Mouse (Mus musculus) forebrain, embryonic 11.5 days (tissue): ENCODE data around the gene Pan3. TPM values are rescaled to one million over a fixed set of nuclear protein-coding genes. Genes with fewer than 3 reads are reported as not detected.

ENCODE experiments used
- ATAC-seq: fragments of 200-750 bp; cut with Nextera tagmentation; replicated peaks from 2 replicates; pipeline ENCODE4 v1.8.0; 2017; ENCODE audit warnings: moderate TSS enrichment; ENCODE audit not compliant: low FRiP score
- DNase-seq: peaks from one replicate; pipeline ENCODE4 v3.0.0-alpha.2; 2017; ENCODE audit warnings: low spot score
- H3K27ac ChIP-seq: fragments of 300-500 bp; sonication (generic); 2 replicates; pipeline ENCODE4 v1.5.1; 2014; ENCODE audit warnings: low read depth, low read length
- H3K27me3 ChIP-seq: fragments of 300-500 bp; sonication (generic); 2 replicates; pipeline ENCODE4 v1.6.1; 2014; ENCODE audit warnings: mild to moderate bottlenecking, low read length, mixed read lengths; ENCODE audit not compliant: control insufficient read depth, insufficient read depth
- H3K36me3 ChIP-seq: fragments of 300-500 bp; sonication (generic); 2 replicates; pipeline ENCODE4 v1.6.1; 2014; ENCODE audit warnings: mild to moderate bottlenecking, low read length, moderate library complexity, mixed read lengths; ENCODE audit not compliant: control insufficient read depth, insufficient read depth
- H3K4me1 ChIP-seq: fragments of 300-500 bp; sonication (generic); replicated peaks from 2 replicates; pipeline ENCODE4 v1.6.1; 2014; ENCODE audit warnings: low read length, mixed read lengths; ENCODE audit not compliant: control insufficient read depth, insufficient read depth
- H3K4me2 ChIP-seq: fragments of 300-500 bp; sonication (generic); 2 replicates; pipeline ENCODE4 v1.6.1; 2014; ENCODE audit warnings: low read depth, mild to moderate bottlenecking, low read length, moderate library complexity, mixed read lengths; ENCODE audit not compliant: severe bottlenecking
- H3K4me3 ChIP-seq: fragments of 300-500 bp; sonication (generic); 2 replicates; pipeline ENCODE4 v1.5.1; 2014; ENCODE audit warnings: low read depth, low read length
- H3K9ac ChIP-seq: fragments of 300-500 bp; sonication (generic); 2 replicates; pipeline ENCODE4 v1.6.1; 2014; ENCODE audit warnings: low read length
- H3K9me3 ChIP-seq: fragments of 300-500 bp; sonication (generic); 2 replicates; pipeline ENCODE4 v1.6.1; 2016; ENCODE audit warnings: low read length, mixed read lengths; ENCODE audit not compliant: control insufficient read depth
- WGBS: fragments of 180-500 bp; shearing (Covaris S2); extraction: QIAGEN DNeasy Blood & Tissue Kit; methylation state at CpG from one replicate; pipeline ENCODE4 v1.1.7; 2014; 5-methylcytosine and 5-hydroxymethylcytosine counted together
- polyA plus RNA-seq: library from polyadenylated mRNA; unstranded; fragments of >200 nt; fragmentation: Nextera tagmentation; extraction: Ambion mirVana; gene quantifications from 2 replicates; pipeline ENCODE4 v1.2.1, GENCODE M21; 2014

The Pan3 gene
- polyA plus RNA-seq, 1 experiment from 2014 or later, result 59.3 TPM

DNA sequence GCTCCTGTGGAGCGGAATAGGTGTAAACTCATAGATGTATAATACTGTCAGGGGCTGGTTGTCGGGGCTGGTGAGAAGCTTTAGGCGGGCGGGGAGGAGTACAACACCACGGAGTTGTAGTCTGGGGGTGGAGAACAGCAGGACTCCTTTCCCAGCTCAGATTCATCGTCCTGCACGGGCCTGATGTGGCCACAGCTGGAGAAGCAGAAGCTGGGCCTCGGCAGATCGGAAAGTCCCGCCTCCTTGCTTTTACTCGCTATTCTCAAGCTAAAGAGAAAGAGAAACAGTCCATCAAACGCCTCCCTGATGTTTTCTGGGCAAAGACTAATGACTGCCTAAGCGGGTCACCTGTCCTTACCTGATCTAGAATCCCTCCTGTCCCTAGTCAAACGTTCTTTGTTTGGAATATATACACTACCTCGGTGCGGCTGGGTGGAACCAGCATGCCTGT is 134.2 kb downstream of the Pan3 start:
- Histone ChIP-seq H3K4me2 (peak overlapping the region; percentile 40), H3K36me3 (no peaks in the 10 kb centered on the region), H3K4me1 (0 out of 2 replicates have a peak, but pooled peaks cover 2% of the 10 kb centered on the region), H3K27ac (no peak overlapping the region), H3K9me3 (no peaks in the 10 kb centered on the region), H3K4me3 (no peak overlapping the region), H3K9ac (no peak overlapping the region), H3K27me3 (no peaks in the 10 kb centered on the region)
- ATAC-seq (peak; percentile 33; the same call in 1 of the 2 replicates), DNase-seq (no peak)
- 21% methylated on average over 16 of the region's 16 CpGs for WGBS

- ATAC-seq (no peak), DNase-seq (no peak)
- H3K36me3 ChIP-seq, result no peaks in the 10 kb centered on the region
- no peak overlapping the region for H3K4me3 ChIP-seq
- H3K9ac ChIP-seq, result no peak overlapping the region
- 92% methylated on average over 7 of the region's 7 CpGs for WGBS
- 0 out of 2 replicates have a peak, but pooled peaks cover 2% of the 10 kb centered on the region for H3K4me1 ChIP-seq
- H3K27ac ChIP-seq, result no peak overlapping the region
- H3K4me2 ChIP-seq, result no peak overlapping the region
- H3K9me3 ChIP-seq, result no peaks in the 10 kb centered on the region
- H3K27me3 ChIP-seq, result no peaks in the 10 kb centered on the region
These were observed 135.5 kb downstream of the Pan3 start for GRCm38 (mm10) chr5:147565444-147565843.

- no peak for ATAC-seq
- Histone ChIP-seq H3K4me2 (no peak overlapping the region), H3K4me3 (no peak overlapping the region), H3K9me3 (no peaks in the 10 kb centered on the region), H3K4me1 (0 out of 2 replicates have a peak, but pooled peaks cover 2% of the 10 kb centered on the region), H3K9ac (no peak overlapping the region), H3K27ac (no peak overlapping the region), H3K36me3 (no peaks in the 10 kb centered on the region), H3K27me3 (no peaks in the 10 kb centered on the region)
- 73% methylated on average over 7 of the region's 7 CpGs for WGBS
- no peak for DNase-seq
These were observed 136.4 kb downstream of the Pan3 start for GRCm38 (mm10) chr5:147566335-147566734.

- ATAC-seq (no peak), DNase-seq (no peak)
- Histone ChIP-seq H3K4me2 (no peak overlapping the region), H3K9ac (no peak overlapping the region), H3K4me1 (no peaks in the 10 kb centered on the region), H3K27ac (no peak overlapping the region), H3K36me3 (no peaks in the 10 kb centered on the region), H3K9me3 (no peaks in the 10 kb centered on the region), H3K27me3 (no peaks in the 10 kb centered on the region), H3K4me3 (no peak overlapping the region)
- 91% methylated on average over 7 of the region's 7 CpGs for WGBS
These were observed 142.7 kb downstream of the Pan3 start for GRCm38 (mm10) chr5:147572695-147573094.

- Histone ChIP-seq H3K4me3 (no peak overlapping the region), H3K27ac (no peak overlapping the region), H3K36me3 (no peaks in the 10 kb centered on the region), H3K27me3 (no peaks in the 10 kb centered on the region), H3K9me3 (no peaks in the 10 kb centered on the region), H3K4me1 (no peaks in the 10 kb centered on the region), H3K9ac (no peak overlapping the region), H3K4me2 (no peak overlapping the region)
- DNase-seq (no peak), ATAC-seq (no peak)
- 75% methylated on average over 1 of the region's 1 CpGs for WGBS
These were observed 143.6 kb downstream of the Pan3 start for GRCm38 (mm10) chr5:147573555-147573954.

DNA sequence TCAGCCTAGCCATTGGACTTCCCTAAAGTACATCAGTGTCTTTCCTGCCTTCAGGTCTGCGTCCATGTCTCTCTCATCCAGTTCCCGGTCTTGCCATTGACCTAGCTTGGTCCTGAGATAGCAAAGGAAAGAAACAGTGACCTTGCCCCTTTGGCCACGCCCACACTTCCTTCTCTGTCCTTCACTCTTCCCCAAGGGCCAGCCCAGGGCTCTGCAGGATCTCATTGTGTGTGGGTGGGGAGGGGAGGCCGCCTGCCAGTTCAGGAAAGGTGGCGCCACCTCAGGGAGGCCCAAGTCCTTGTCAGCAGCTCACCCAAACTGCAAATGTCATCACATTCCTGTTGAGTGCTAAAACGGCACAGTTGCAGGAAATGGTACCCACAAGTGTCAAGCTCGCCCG is 144.6 kb downstream of the Pan3 start:
- no peaks in the 10 kb centered on the region for H3K4me1 ChIP-seq
- 59% methylated on average over 8 of the region's 8 CpGs for WGBS
- no peaks in the 10 kb centered on the region for H3K36me3 ChIP-seq
- H3K4me2 ChIP-seq, result no peak overlapping the region
- no peak overlapping the region for H3K4me3 ChIP-seq
- DNase-seq (no peak), ATAC-seq (no peak)
- H3K9me3 ChIP-seq, result no peaks in the 10 kb centered on the region
- no peak overlapping the region for H3K9ac ChIP-seq
- no peaks in the 10 kb centered on the region for H3K27me3 ChIP-seq
- H3K27ac ChIP-seq, result no peak overlapping the region

- no peak for DNase-seq
- 76% methylated on average over 6 of the region's 6 CpGs for WGBS
These were observed 147.0 kb downstream of the Pan3 start for GRCm38 (mm10) chr5:147577003-147577402.

DNA sequence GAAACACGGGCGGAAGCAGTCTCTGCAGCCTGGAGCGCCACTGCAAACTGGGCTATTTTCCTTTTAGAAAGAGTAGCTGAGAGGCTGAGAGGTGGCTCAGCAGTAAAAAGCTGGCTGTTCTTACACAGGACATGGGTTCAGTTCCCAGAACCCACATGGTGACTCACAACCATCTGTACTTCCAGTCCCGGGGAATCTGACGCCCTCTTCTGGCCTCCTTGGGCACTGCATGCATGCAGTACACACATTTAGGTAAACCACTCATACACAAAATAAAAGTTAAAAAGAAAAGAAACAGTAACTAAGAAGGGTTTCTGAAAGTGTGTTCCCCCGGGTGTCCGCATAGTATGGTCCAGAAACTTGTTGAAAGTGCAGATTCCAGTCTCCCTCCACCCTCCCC is 149.2 kb downstream of the Pan3 start:
- no peaks in the 10 kb centered on the region for H3K27me3 ChIP-seq
- H3K4me2 ChIP-seq, result no peak overlapping the region
- H3K36me3 ChIP-seq, result no peaks in the 10 kb centered on the region
- no peak for DNase-seq
- no peaks in the 10 kb centered on the region for H3K4me1 ChIP-seq
- H3K27ac ChIP-seq, result no peak overlapping the region
- no peak for ATAC-seq
- H3K4me3 ChIP-seq, result no peak overlapping the region
- H3K9ac ChIP-seq, result no peak overlapping the region
- WGBS, result 86% methylated on average over 7 of the region's 7 CpGs
- H3K9me3 ChIP-seq, result no peaks in the 10 kb centered on the region

More at GRCm38 (mm10) chr5:147577003-147577402, 147.0 kb downstream of the Pan3 start:
- H3K36me3 ChIP-seq, result no peaks in the 10 kb centered on the region
- no peaks in the 10 kb centered on the region for H3K4me1 ChIP-seq
- no peak for ATAC-seq
- no peak overlapping the region for H3K4me3 ChIP-seq
- no peak overlapping the region for H3K4me2 ChIP-seq
- no peak overlapping the region for H3K27ac ChIP-seq
- no peak overlapping the region for H3K9ac ChIP-seq
- no peaks in the 10 kb centered on the region for H3K9me3 ChIP-seq
- no peaks in the 10 kb centered on the region for H3K27me3 ChIP-seq

- Histone ChIP-seq H3K9ac (no peak overlapping the region), H3K27ac (no peak overlapping the region), H3K4me2 (no peak overlapping the region), H3K4me3 (no peak overlapping the region), H3K27me3 (no peaks in the 10 kb centered on the region), H3K4me1 (no peaks in the 10 kb centered on the region), H3K9me3 (no peaks in the 10 kb centered on the region), H3K36me3 (no peaks in the 10 kb centered on the region)
- DNase-seq, result no peak
- ATAC-seq, result no peak
- WGBS, result 90% methylated on average over 8 of the region's 8 CpGs
These were observed 149.7 kb downstream of the Pan3 start for GRCm38 (mm10) chr5:147579691-147580090.
